Mouse (Mus musculus): Measurements from ENCODE around the gene Pald1.

DNA sequence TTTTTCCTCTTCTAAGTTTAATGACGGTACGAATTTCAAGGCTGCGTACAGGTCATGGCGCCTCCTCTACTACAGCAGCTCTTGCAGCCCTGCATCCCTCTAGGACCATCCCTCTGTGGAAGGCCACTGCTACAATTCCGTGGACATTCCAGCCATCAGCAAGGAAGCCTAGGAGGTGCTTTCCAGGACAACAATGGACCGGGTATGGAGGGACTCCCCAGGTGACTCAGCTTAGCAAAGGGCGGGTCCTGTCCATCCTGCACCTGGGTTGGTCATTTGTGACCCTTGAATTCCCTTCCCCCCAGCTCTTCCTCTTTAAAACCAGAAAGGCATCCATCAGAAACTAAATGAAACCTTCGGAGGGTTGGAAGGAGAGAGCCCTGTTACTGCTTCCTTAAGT is 22.7 kb downstream of the Pald1 start:
- no peak for TF ChIP-seq POLR2A (IDR thresholded peaks at IDR 0.05; ENCODE audit: insufficient read depth, low read depth, low read length)
- TF ChIP-seq CTCF (IDR thresholded peaks at IDR 0.05), result no peak
- TF ChIP-seq EP300 (IDR thresholded peaks at IDR 0.05; ENCODE audit: insufficient read depth, low read depth, low read length), result no peak
